Mouse (Mus musculus): ENCODE results near the gene Ppp1r26.

Gene Ppp1r26

GRCm38 (mm10) chr2:28446515-28447314, at the start of gene Ppp1r26:
Gene Ppp1r26, plus strand, starts transcription at chr2:28446800.
- no peak for TF ChIP-seq GATA4 (IDR thresholded peaks at IDR 0.05; ENCODE audit: insufficient replicate concordance, low read length)

- no peak for TF ChIP-seq GATA4 (IDR thresholded peaks at IDR 0.05; ENCODE audit: insufficient replicate concordance, low read length)
Measured at GRCm38 (mm10) chr2:28396928-28397327, 49.7 kb upstream of the Ppp1r26 start.

GRCm38 (mm10) chr2:28397417-28398119, 49.0 kb upstream of the Ppp1r26 start:
- no peak for TF ChIP-seq GATA4 (IDR thresholded peaks at IDR 0.05; ENCODE audit: insufficient replicate concordance, low read length)

- no peak for TF ChIP-seq GATA4 (IDR thresholded peaks at IDR 0.05; ENCODE audit: insufficient replicate concordance, low read length)
Measured at GRCm38 (mm10) chr2:28401647-28402046, 45.0 kb upstream of the Ppp1r26 start.

- TF ChIP-seq GATA4 (IDR thresholded peaks at IDR 0.05; ENCODE audit: insufficient replicate concordance, low read length): no peak
Measured at GRCm38 (mm10) chr2:28402128-28402527, 44.5 kb upstream of the Ppp1r26 start.

DNA sequence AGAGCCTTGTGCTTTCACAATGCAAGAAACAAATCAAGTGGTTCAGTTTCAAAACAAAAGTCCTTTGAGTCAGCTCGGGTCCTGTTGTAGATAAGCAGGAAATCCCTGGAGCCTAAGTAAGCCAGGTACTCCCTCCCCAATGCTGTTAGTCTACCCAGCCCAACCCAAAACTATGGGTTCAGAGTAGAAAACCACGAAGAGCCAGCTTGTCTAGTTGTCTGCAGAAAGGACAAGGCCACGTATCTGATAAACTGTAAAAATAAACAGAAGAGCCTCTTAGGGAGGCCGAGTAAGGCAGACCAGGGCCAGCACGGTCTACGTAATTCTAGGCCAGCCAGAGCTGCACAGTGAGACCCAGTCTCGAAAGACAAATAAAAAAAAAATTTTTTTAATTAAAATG, 38.8 kb upstream of the Ppp1r26 start:
- no peak for TF ChIP-seq GATA4 (IDR thresholded peaks at IDR 0.05; ENCODE audit: insufficient replicate concordance, low read length)

- no peak for TF ChIP-seq GATA4 (IDR thresholded peaks at IDR 0.05; ENCODE audit: insufficient replicate concordance, low read length)
Measured at GRCm38 (mm10) chr2:28409144-28409543, 37.5 kb upstream of the Ppp1r26 start.

DNA sequence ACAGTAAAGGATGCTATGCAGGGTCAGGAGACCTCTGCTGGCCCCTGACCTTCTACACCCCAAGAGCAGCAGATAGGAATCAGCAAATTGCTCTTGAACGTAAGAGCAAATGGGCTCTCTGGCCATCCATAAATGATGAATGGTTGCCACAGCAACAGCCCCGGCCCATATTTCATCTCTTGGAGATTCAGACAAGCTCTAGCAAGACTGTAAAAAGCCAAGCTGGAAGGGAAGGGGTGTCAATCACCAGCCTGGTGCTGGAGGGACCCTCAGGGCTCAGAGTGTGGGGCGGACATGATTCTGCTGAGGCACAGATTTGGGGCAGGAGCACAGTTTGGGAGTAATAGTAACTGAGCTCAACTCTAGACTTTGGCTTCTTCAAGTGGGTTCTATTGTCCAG, 37.0 kb upstream of the Ppp1r26 start:
- TF ChIP-seq GATA4 (IDR thresholded peaks at IDR 0.05; ENCODE audit: insufficient replicate concordance, low read length): no peak

GRCm38 (mm10) chr2:28412936-28413335, 33.7 kb upstream of the Ppp1r26 start:
- no peak for TF ChIP-seq GATA4 (IDR thresholded peaks at IDR 0.05; ENCODE audit: insufficient replicate concordance, low read length)

- no peak for TF ChIP-seq GATA4 (IDR thresholded peaks at IDR 0.05; ENCODE audit: insufficient replicate concordance, low read length)
Measured at GRCm38 (mm10) chr2:28414116-28414756, 32.4 kb upstream of the Ppp1r26 start.

DNA sequence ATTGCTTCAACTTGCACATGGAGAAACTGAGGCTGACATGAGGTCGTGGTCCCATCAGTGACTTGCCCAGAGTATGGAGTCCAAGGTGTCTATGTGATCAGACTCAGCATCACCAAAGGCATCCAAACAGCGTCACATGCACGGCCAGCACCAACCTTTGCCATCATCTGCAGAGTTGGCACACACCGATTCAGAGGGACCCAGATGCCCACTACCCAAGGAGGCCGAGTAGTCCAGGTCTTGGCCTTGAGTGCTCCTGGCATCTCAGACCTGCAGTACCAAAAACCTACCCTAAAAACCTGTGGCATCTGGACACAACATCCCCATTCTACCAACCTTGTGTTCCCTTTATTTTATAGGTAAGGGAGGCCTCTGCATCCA, 31.9 kb upstream of the Ppp1r26 start:
- TF ChIP-seq GATA4 (IDR thresholded peaks at IDR 0.05; ENCODE audit: insufficient replicate concordance, low read length): no peak

GRCm38 (mm10) chr2:28415387-28416024, 31.1 kb upstream of the Ppp1r26 start:
- peak; percentile 98 for TF ChIP-seq GATA4 (IDR thresholded peaks at IDR 0.05; ENCODE audit: insufficient replicate concordance, low read length)

DNA sequence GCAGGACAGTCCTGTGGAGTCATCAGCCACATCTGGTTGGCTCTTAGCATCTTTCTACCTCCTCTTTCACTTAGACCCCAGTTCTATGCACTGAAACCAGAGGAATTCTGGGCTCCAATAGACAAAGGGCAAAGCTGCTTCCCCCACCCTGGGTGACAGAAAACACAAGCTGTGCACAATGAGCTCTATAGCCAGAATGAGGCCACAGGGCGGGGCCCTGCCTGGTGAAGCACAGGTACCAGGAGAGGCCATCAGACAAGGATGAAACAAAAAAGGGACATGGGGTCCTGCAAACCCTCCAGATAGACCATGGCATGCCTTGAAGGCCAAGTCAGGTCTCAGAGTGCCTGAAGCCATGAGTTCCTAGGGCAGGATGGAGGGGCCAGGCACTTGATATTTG, 30.1 kb upstream of the Ppp1r26 start:
- no peak for TF ChIP-seq GATA4 (IDR thresholded peaks at IDR 0.05; ENCODE audit: insufficient replicate concordance, low read length)

DNA sequence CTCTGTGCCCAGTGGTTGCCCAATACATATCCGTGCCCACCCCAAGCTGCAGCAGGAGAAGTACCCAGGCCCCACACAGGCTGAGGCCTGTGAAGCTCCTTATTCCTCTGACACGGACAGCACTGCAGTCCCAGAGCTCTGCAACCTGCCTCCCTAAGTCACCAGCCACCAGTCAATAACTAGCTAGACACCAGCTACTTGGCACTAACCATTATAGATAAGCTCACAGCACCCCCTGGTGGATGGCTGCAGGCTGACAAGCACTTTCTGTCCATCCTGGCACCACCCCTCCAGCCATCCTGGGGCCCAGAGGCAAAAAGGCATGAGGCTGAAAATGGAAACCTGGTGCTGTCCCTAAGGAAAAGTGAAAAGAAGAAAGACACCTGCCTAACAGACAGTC, 28.6 kb upstream of the Ppp1r26 start:
- no peak for TF ChIP-seq GATA4 (IDR thresholded peaks at IDR 0.05; ENCODE audit: insufficient replicate concordance, low read length)

GRCm38 (mm10) chr2:28419898-28420297, 26.7 kb upstream of the Ppp1r26 start:
- no peak for TF ChIP-seq GATA4 (IDR thresholded peaks at IDR 0.05; ENCODE audit: insufficient replicate concordance, low read length)
